In the genomic region with DNA sequence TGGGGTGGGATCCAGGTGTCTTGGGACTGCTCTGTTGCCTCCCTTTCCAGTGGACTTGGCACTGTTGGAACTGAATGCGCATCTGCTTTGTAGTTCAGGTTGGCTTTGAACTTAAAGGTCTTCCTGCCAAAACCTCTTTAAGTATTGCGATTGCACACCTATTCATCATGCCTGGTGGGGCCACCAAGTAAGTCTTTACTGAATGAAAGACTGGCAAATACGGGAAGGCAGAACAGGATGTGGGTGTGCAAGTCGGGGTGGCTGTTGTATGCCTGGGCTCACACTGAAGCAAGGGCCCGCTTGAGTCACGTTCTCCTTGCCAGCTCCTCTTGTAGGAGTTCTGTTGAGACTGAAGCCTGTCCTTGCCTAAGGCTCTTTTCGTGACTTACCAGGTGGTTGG, we compare ENCODE assay signal across 14 mouse cellular contexts. TPM values are rescaled to one million over a fixed set of nuclear protein-coding genes. Genes with fewer than 3 reads are reported as not detected.
DNase-seq lines count a peak whose midpoint lies in the region; ATAC-seq lines count a peak whose summit lies in the region.
"Had no signal": no experiment of that assay in that cellular context is flagged by ENCODE, and none has a peak within 500 bp of the region (broad histone marks: within the 10 kb centered on the region; RNA-seq: fewer than 3 reads in every experiment).

No protein-coding gene starts in this region.

- H3K36me3 ChIP-seq in hindbrain, embryonic 14.5 days (replicated peaks; ENCODE audit: control insufficient read depth, insufficient read depth) = no peaks in the 10 kb centered on the region
- H3K36me3 ChIP-seq in kidney, embryonic 16.5 days (ENCODE audit: insufficient read depth, low read length) = no peaks in the 10 kb centered on the region
- H3K36me3 ChIP-seq: neural tube, embryonic 15.5 days had no signal

- no peaks in the 10 kb centered on the region for H3K27me3 ChIP-seq in hindbrain, embryonic 14.5 days (ENCODE audit: control insufficient read depth, insufficient read depth, low read length)
- no peaks in the 10 kb centered on the region for H3K27me3 ChIP-seq in kidney, embryonic 16.5 days (ENCODE audit: insufficient read depth, low read length)
- H3K27me3 ChIP-seq: neural tube, embryonic 15.5 days had no signal

- H3K4me3 ChIP-seq in brown adipose tissue, adult 24 weeks (ENCODE audit: insufficient read depth, low read depth, low read length) = no peak overlapping the region
- H3K4me3 ChIP-seq in hindbrain, embryonic 14.5 days (replicated peaks; ENCODE audit: low read length) = no peak overlapping the region
- no peak overlapping the region for H3K4me3 ChIP-seq in kidney, embryonic 16.5 days (ENCODE audit: low read length)
- H3K4me3 ChIP-seq: erythroblast, embryonic 14.5 days; neural tube, embryonic 15.5 days had no signal

- DNase-seq in naive thymus-derived CD4-positive, alpha-beta T cell, adult 2 months (ENCODE audit: low read depth) = peak; percentile 64
- peak; percentile 38 to 44 for DNase-seq in thymus, postnatal 36 days
- no peak for DNase-seq in hindbrain, embryonic 14.5 days (ENCODE audit: low spot score)
- DNase-seq in spleen, adult 12 weeks (ENCODE audit: low spot score) = no peak
- DNase-seq: cerebellum, adult 9-11 months; forebrain, postnatal 0 days; liver, postnatal 0 days; lung, postnatal 36 days had no signal

- no peaks in the 10 kb centered on the region for H3K9me3 ChIP-seq in hindbrain, embryonic 14.5 days (ENCODE audit: control insufficient read depth, low read length)
- no peaks in the 10 kb centered on the region for H3K9me3 ChIP-seq in kidney, embryonic 16.5 days (ENCODE audit: low read length)
- H3K9me3 ChIP-seq: G1E; neural tube, embryonic 15.5 days had no signal

- no peak overlapping the region for H3K9ac ChIP-seq in hindbrain, embryonic 14.5 days
- H3K9ac ChIP-seq in kidney, embryonic 16.5 days (replicated peaks; ENCODE audit: low read length) = no peak overlapping the region
- H3K9ac ChIP-seq: forebrain, postnatal 0 days; liver, postnatal 0 days; neural tube, embryonic 15.5 days had no signal

- no peak overlapping the region for H3K4me2 ChIP-seq in hindbrain, embryonic 14.5 days (replicated peaks)
- H3K4me2 ChIP-seq in kidney, embryonic 16.5 days (replicated peaks; ENCODE audit: low read depth, low read length) = no peak overlapping the region
- H3K4me2 ChIP-seq: neural tube, embryonic 15.5 days had no signal

- H3K27ac ChIP-seq in brown adipose tissue, adult 24 weeks (replicated peaks; ENCODE audit: low read depth, low read length) = peak overlapping the region; percentile 85
- H3K27ac ChIP-seq in hindbrain, embryonic 14.5 days = no peak overlapping the region
- no peak overlapping the region for H3K27ac ChIP-seq in kidney, embryonic 16.5 days (ENCODE audit: low read length)
- H3K27ac ChIP-seq: neural tube, embryonic 15.5 days had no signal

- ATAC-seq in CD4-positive, CD25-positive, alpha-beta regulatory T cell, adult 4 months = peak; percentile 92
- ATAC-seq in hindbrain, embryonic 14.5 days (ENCODE audit: low FRiP score) = no peak
- ATAC-seq in kidney, embryonic 16.5 days (ENCODE audit: low FRiP score, low TSS enrichment) = no peak
- ATAC-seq: forebrain, postnatal 0 days; liver, postnatal 0 days had no signal

- WGBS in hindbrain, embryonic 14.5 days = 93% methylated on average over 7 of the region's 7 CpGs
- WGBS in kidney, embryonic 16.5 days = 93% methylated on average over 7 of the region's 7 CpGs

- peaks cover 39% of the 10 kb centered on the region for H3K4me1 ChIP-seq in brown adipose tissue, adult 24 weeks (ENCODE audit: control insufficient read depth, insufficient read depth, insufficient read length, low read length)
- H3K4me1 ChIP-seq in hindbrain, embryonic 14.5 days (replicated peaks; ENCODE audit: control insufficient read depth, insufficient read depth, low read length) = no peaks in the 10 kb centered on the region
- no peaks in the 10 kb centered on the region for H3K4me1 ChIP-seq in kidney, embryonic 16.5 days (ENCODE audit: insufficient read depth, low read length)
- H3K4me1 ChIP-seq: neural tube, embryonic 15.5 days had no signal

RNA-seq across cellular contexts. Expression of a gene that starts 18.5 kb away (rescaled TPM):
- 10 to 100 TPM; 20.8 to 40.1 TPM for polyA plus RNA-seq in CD4-positive, CD25-positive, alpha-beta regulatory T cell, adult 4 months (2017; shearing (Covaris generic))
- polyA plus RNA-seq in brown adipose tissue, adult 24 weeks (2012; ENCODE audit: insufficient read depth, insufficient read length, missing spikeins) = 11.1 and 20.7 TPM in 2 replicates
- polyA plus RNA-seq in hindbrain, embryonic 14.5 days (2014; fragmentation: Nextera tagmentation; extraction: Ambion mirVana) = 8.2 and 9.0 TPM in 2 replicates
- polyA plus RNA-seq in kidney, embryonic 16.5 days (2015; fragmentation: Nextera tagmentation; extraction: Ambion mirVana) = 11.9 and 14.6 TPM in 2 replicates

Comparison
In these comparisons a context has a peak if more than half of its experiments do, and no peak if none do; other contexts are left out.
1. DNase-seq: peak in naive thymus-derived CD4-positive, alpha-beta T cell, adult 2 months (single experiment) and thymus, postnatal 36 days (2 of 2); none in hindbrain, embryonic 14.5 days (single experiment) and spleen, adult 12 weeks (single experiment).